In the genomic region with DNA sequence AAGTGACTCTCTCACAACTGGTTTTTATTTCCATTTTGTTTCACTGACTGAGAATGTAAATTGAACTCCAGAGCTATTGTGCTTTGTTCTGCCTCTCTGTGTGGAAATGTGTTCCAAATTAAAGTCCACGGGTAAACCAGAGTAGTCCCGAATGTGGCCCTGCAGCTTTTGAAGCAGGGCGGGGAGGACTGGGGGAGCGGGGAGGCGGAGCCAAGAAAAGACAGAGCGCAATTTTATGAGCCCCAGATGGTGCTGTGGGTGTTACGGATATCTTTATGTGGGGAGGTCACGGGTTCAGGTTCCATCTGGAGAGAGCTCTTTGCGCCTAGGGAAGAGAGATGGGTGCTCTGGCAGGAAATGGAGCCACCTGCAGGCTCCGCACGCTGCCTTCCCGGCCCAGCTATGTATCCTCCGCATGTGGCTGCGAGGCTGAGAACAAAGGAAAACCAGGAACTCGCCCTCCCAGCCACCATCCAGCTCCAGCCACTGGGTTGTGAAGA, we compare ENCODE assay signal across 8 mouse cellular contexts. TPM values are rescaled to one million over a fixed set of nuclear protein-coding genes. Genes with fewer than 3 reads are reported as not detected.
DNase-seq lines count a peak whose midpoint lies in the region; ATAC-seq lines count a peak whose summit lies in the region.

No protein-coding gene starts in this region.

- peak; percentile 93 for ATAC-seq in embryonic facial prominence, embryonic 11.5 days (replicated peaks; ENCODE audit: insufficient number of reproducible peaks, low FRiP score, low TSS enrichment, low read depth)
- ATAC-seq in heart, embryonic 13.5 days (ENCODE audit: extremely low read depth, insufficient number of reproducible peaks, low FRiP score, low TSS enrichment): no peak; the same call in 1 of the 2 replicates
- peak; percentile 86 for ATAC-seq in neural tube, embryonic 15.5 days (ENCODE audit: low FRiP score)

- DNase-seq in WW6 (ENCODE audit: low read depth, low spot score): peak; percentile 42
- DNase-seq in embryonic facial prominence, embryonic 11.5 days (ENCODE audit: low spot score): peak; percentile 96
- DNase-seq in kidney, postnatal 10 days: peak; percentile 70
- DNase-seq in liver: peak; percentile 29
- DNase-seq in thymus, postnatal 4 days: peak; percentile 65
- DNase-seq in MN1 (ENCODE audit: low spot score): no peak

- no peaks in the 10 kb centered on the region for H3K36me3 ChIP-seq in embryonic facial prominence, embryonic 11.5 days (replicated peaks; ENCODE audit: control insufficient read depth, insufficient read depth, low read depth, low read length)
- H3K36me3 ChIP-seq in heart, embryonic 13.5 days: no peaks in the 10 kb centered on the region
- no peaks in the 10 kb centered on the region for H3K36me3 ChIP-seq in neural tube, embryonic 15.5 days

- no peaks in the 10 kb centered on the region for H3K4me1 ChIP-seq in embryonic facial prominence, embryonic 11.5 days (ENCODE audit: control insufficient read depth, insufficient read depth, low read length)
- H3K4me1 ChIP-seq in heart, embryonic 13.5 days: peaks cover 15% of the 10 kb centered on the region
- peaks cover 18% of the 10 kb centered on the region for H3K4me1 ChIP-seq in neural tube, embryonic 15.5 days

- H3K27ac ChIP-seq in embryonic facial prominence, embryonic 11.5 days (replicated peaks; ENCODE audit: low read depth, low read length): peak overlapping the region; percentile 81
- peak overlapping the region; percentile 45 for H3K27ac ChIP-seq in heart, embryonic 13.5 days (replicated peaks)
- H3K27ac ChIP-seq in neural tube, embryonic 15.5 days (replicated peaks): peak overlapping the region; percentile 54

- peak overlapping the region; percentile 29 for H3K9ac ChIP-seq in embryonic facial prominence, embryonic 11.5 days (replicated peaks; ENCODE audit: low read length)
- H3K9ac ChIP-seq in heart, embryonic 13.5 days: peak overlapping the region; percentile 66
- no peak overlapping the region for H3K9ac ChIP-seq in neural tube, embryonic 15.5 days (replicated peaks)

- H3K27me3 ChIP-seq in embryonic facial prominence, embryonic 11.5 days (ENCODE audit: control insufficient read depth, insufficient read depth, low read length): no peaks in the 10 kb centered on the region
- no peaks in the 10 kb centered on the region for H3K27me3 ChIP-seq in heart, embryonic 13.5 days (replicated peaks)
- no peaks in the 10 kb centered on the region; the same call in 1 of the 2 replicates for H3K27me3 ChIP-seq in neural tube, embryonic 15.5 days (replicated peaks)

- 2% methylated on average over 15 of the region's 15 CpGs for WGBS in embryonic facial prominence, embryonic 11.5 days
- WGBS in heart, embryonic 13.5 days: 6% methylated on average over 15 of the region's 15 CpGs
- WGBS in neural tube, embryonic 15.5 days: under 1% methylated on average over 15 of the region's 15 CpGs

- no peaks in the 10 kb centered on the region for H3K9me3 ChIP-seq in embryonic facial prominence, embryonic 11.5 days (replicated peaks; ENCODE audit: control insufficient read depth, low read length)
- H3K9me3 ChIP-seq in heart, embryonic 13.5 days: no peaks in the 10 kb centered on the region
- no peaks in the 10 kb centered on the region for H3K9me3 ChIP-seq in neural tube, embryonic 15.5 days (replicated peaks)

- peak overlapping the region; percentile 19 for H3K4me2 ChIP-seq in embryonic facial prominence, embryonic 11.5 days (ENCODE audit: low read depth, low read length)
- peak overlapping the region; percentile 71 for H3K4me2 ChIP-seq in heart, embryonic 13.5 days
- H3K4me2 ChIP-seq in neural tube, embryonic 15.5 days: peak overlapping the region; percentile 56

- H3K4me3 ChIP-seq in embryonic facial prominence, embryonic 11.5 days (ENCODE audit: low read depth, low read length): no peak overlapping the region
- H3K4me3 ChIP-seq in heart, embryonic 13.5 days: peak overlapping the region; percentile 43
- H3K4me3 ChIP-seq in neural tube, embryonic 15.5 days (replicated peaks): peak overlapping the region; percentile 27

RNA-seq across cellular contexts. Expression of gene Ror2, which starts 23.8 kb away (rescaled TPM):
- 10.2 and 11.8 TPM in 2 replicates for polyA plus RNA-seq in embryonic facial prominence, embryonic 11.5 days (2014; fragmentation: Nextera tagmentation; extraction: Ambion mirVana)
- polyA plus RNA-seq in heart, embryonic 13.5 days (2015; fragmentation: Nextera tagmentation; extraction: Ambion mirVana): 16.4 and 16.5 TPM in 2 replicates
- 3.4 and 4.8 TPM in 2 replicates for polyA plus RNA-seq in neural tube, embryonic 15.5 days (2015; fragmentation: Nextera tagmentation; extraction: Ambion mirVana)

Comparison
In these comparisons a context has a peak if more than half of its experiments do, and no peak if none do; other contexts are left out.
1. H3K4me2 ChIP-seq: peak in every context shown above with its lines; median percentile 71 in heart, embryonic 13.5 days; 56 in neural tube, embryonic 15.5 days; 19 in embryonic facial prominence, embryonic 11.5 days.